Mouse (Mus musculus) lung, postnatal 4 days (tissue): ENCODE measurements around the gene Rin2.
"Not testable (repeated sequence)": the region's sequence is repeated elsewhere in the genome, so short reads cannot be mapped to it uniquely, and the experiment has no call there.

ENCODE experiments used
- DNase-seq, 2 experiments: peaks; one replicate each; pipeline ENCODE4 v3.0.0; 2021

Rin2 gene

GRCm38 (mm10) chr2:145684151-145684550 is 9.1 kb downstream of the Rin2 start:
- DNase-seq: no peak

GRCm38 (mm10) chr2:145684891-145685290 is 9.9 kb downstream of the Rin2 start:
- DNase-seq: no peak

- no peak for DNase-seq
Observed at GRCm38 (mm10) chr2:145686017-145686416, 11.0 kb downstream of the Rin2 start.

GRCm38 (mm10) chr2:145691367-145692009 is 16.5 kb downstream of the Rin2 start:
- no peak for DNase-seq

GRCm38 (mm10) chr2:145697160-145697559 is 22.1 kb downstream of the Rin2 start:
- DNase-seq: no peak

- peak; percentile 55 to 68 for DNase-seq
Observed at GRCm38 (mm10) chr2:145699414-145700071, 24.5 kb downstream of the Rin2 start.

GRCm38 (mm10) chr2:145700237-145700985 is 25.4 kb downstream of the Rin2 start:
- peak in 1 of 2 experiments; percentile 51 for DNase-seq

- DNase-seq: no peak
Observed at GRCm38 (mm10) chr2:145701605-145702335, 26.8 kb downstream of the Rin2 start.

GRCm38 (mm10) chr2:145704738-145705137 is 29.7 kb downstream of the Rin2 start:
- no peak for DNase-seq

- no peak for DNase-seq
Observed at GRCm38 (mm10) chr2:145709727-145710389, 34.8 kb downstream of the Rin2 start.

GRCm38 (mm10) chr2:145711512-145711911 is 36.5 kb downstream of the Rin2 start:
- no peak for DNase-seq

- DNase-seq: no peak
Observed at GRCm38 (mm10) chr2:145712026-145712425, 37.0 kb downstream of the Rin2 start.

- DNase-seq: no peak
Observed at GRCm38 (mm10) chr2:145717539-145717938, 42.5 kb downstream of the Rin2 start.

- DNase-seq: peak in 1 of 2 experiments; percentile 38
Observed at GRCm38 (mm10) chr2:145718624-145719183, 43.7 kb downstream of the Rin2 start.

GRCm38 (mm10) chr2:145720157-145720556 is 45.1 kb downstream of the Rin2 start:
- no peak for DNase-seq

GRCm38 (mm10) chr2:145720743-145721142 is 45.7 kb downstream of the Rin2 start:
- no peak for DNase-seq

- not testable (repeated sequence) for DNase-seq
Observed at GRCm38 (mm10) chr2:145722304-145722703, 47.3 kb downstream of the Rin2 start.

GRCm38 (mm10) chr2:145724288-145724687 is 49.3 kb downstream of the Rin2 start:
- no peak for DNase-seq

GRCm38 (mm10) chr2:145729414-145729813 is 54.4 kb downstream of the Rin2 start:
- DNase-seq: no peak

- DNase-seq: peak; percentile 31 to 43
Observed at GRCm38 (mm10) chr2:145730189-145730880, 55.3 kb downstream of the Rin2 start.

- DNase-seq: no peak
Observed at GRCm38 (mm10) chr2:145730905-145731304, 55.9 kb downstream of the Rin2 start.

- no peak for DNase-seq
Observed at GRCm38 (mm10) chr2:145735079-145735478, 60.1 kb downstream of the Rin2 start.
